Mouse (Mus musculus) kidney, adult 2 months (tissue): ENCODE data around the gene Dtd2.

Source experiments
- CTCF ChIP-seq: fragments of 200-500 bp; conservative IDR thresholded peaks from 2 replicates; pipeline ENCODE4 v1.5.1; 2011; ENCODE audit warnings: low read depth, mild to moderate bottlenecking, control low read depth, low read length, moderate library complexity, mixed read lengths; ENCODE audit not compliant: insufficient read depth, insufficient read length
- POLR2A ChIP-seq: fragments of 200-500 bp; IDR thresholded peaks from one replicate; pipeline ENCODE4 v1.6.1; 2011; ENCODE audit warnings: low read depth, low read length, control low read depth

- TF ChIP-seq POLR2A (no peak), CTCF (no peak)
Observed at GRCm38 (mm10) chr12:52014044-52014443, 7.7 kb upstream of the Dtd2 start.
